Mouse (Mus musculus): ENCODE measurements around the gene Rtn4. TPM values are rescaled to one million over a fixed set of nuclear protein-coding genes. Genes with fewer than 3 reads are reported as not detected.
A peak's percentile ranks its signal among the peaks of the same experiment; 100 is the strongest.
"Not testable (repeated sequence)": the region's sequence is repeated elsewhere in the genome, so short reads cannot be mapped to it uniquely, and the experiment has no call there.

Rtn4 gene
- total RNA-seq (2015; ENCODE audit: low replicate concordance) (21.1 and 25.0 TPM in 2 replicates), total RNA-seq (2017; ENCODE audit: low replicate concordance) (27.6 and 37.3 TPM in 2 replicates)

GRCm38 (mm10) chr11:29692683-29693272 is at the start of gene Rtn4:
Gene Rtn4 (plus strand): TSS chr11:29692947.
- ATAC-seq (replicated peaks; ENCODE audit: low FRiP score, poor library complexity, severe bottlenecking), result peak; percentile 96

DNA sequence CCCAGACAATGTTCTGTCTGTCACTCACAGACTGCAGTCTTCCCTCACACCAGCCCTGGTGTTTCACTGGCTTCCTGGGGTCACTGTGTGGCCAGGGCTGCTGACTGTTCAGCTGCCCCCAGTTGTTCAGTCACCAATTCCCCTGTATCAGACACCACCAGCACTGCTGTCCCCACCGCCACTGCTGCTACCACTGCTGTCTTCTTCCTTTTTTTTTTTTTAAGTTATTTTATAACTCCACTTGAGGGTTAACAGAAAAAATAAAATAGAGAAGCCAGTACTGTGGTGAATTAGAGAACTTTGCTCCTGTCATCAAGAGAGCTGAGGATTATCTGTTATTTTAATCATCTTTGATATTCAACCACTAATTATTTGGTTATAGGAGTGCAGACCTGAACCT is 48.3 kb upstream of the Rtn4 start:
- ATAC-seq (replicated peaks; ENCODE audit: low FRiP score, poor library complexity, severe bottlenecking), result no peak

- ATAC-seq (replicated peaks; ENCODE audit: low FRiP score, poor library complexity, severe bottlenecking), result peak; percentile 85
Measured at GRCm38 (mm10) chr11:29645411-29646066, 47.2 kb upstream of the Rtn4 start.

DNA sequence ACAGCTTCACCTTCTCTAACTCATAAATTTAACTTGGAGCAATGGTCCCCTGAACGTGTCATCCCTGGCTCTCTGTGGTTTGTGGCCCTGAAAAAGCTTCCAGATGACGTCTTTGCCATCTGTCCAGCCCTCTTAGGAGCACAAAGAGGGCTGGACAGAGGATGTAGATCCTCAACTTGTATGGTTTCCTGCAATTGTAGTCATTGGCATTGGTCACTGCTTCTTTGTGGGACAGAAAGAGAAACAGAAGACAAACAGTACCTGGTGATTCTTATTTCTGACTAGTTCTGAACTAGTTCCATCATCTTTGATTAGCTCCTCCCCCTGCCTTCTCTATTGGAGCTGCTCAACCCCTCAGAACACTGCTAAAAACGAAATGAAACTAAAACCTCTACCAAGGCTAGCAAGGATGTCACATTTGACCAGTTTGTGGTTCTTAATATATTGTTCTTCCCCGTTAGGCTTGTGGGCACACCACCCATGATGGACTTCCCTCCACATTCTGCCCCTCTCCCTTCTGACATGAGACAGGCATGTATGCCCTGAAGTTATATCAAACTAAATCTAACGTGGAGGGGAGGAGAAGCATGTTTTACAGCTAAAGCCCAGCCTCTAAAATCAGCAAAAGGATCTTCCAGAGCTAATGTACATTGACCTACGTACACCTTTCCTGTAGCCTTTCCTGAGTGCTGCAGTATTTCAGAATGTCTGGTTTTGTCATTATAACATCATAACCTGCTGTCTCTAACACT is 45.0 kb upstream of the Rtn4 start:
- peak; percentile 83 for ATAC-seq (replicated peaks; ENCODE audit: low FRiP score, poor library complexity, severe bottlenecking)

GRCm38 (mm10) chr11:29655381-29655780 is 37.4 kb upstream of the Rtn4 start:
- ATAC-seq (replicated peaks; ENCODE audit: low FRiP score, poor library complexity, severe bottlenecking), result not testable (repeated sequence)

- peak; percentile 64; the same call in 1 of the 2 replicates for ATAC-seq (replicated peaks; ENCODE audit: low FRiP score, poor library complexity, severe bottlenecking)
Measured at GRCm38 (mm10) chr11:29660740-29661139, 32.0 kb upstream of the Rtn4 start.

- ATAC-seq (replicated peaks; ENCODE audit: low FRiP score, poor library complexity, severe bottlenecking), result no peak
Measured at GRCm38 (mm10) chr11:29667634-29668033, 25.1 kb upstream of the Rtn4 start.

- ATAC-seq (replicated peaks; ENCODE audit: low FRiP score, poor library complexity, severe bottlenecking), result no peak
Measured at GRCm38 (mm10) chr11:29669706-29670105, 23.0 kb upstream of the Rtn4 start.

DNA sequence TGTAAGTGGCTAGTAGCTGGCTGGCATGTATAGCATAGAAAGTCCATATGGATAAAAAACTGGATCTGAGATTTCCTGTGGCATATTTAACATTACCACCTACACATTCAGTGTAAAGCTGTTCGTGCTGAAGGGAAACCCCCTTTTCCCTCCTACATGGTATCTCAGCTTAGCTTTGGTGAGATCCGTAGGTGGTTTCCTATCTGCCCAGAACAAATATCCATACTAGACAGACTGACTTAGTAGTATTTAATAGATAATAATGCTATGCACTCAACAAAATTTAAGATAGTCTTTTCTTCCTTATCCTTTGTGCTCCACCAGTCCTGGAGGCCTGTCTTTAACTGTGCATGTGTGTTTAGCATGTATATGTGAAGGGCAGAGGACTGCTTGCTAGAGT is 19.4 kb upstream of the Rtn4 start:
- no peak for ATAC-seq (replicated peaks; ENCODE audit: low FRiP score, poor library complexity, severe bottlenecking)

DNA sequence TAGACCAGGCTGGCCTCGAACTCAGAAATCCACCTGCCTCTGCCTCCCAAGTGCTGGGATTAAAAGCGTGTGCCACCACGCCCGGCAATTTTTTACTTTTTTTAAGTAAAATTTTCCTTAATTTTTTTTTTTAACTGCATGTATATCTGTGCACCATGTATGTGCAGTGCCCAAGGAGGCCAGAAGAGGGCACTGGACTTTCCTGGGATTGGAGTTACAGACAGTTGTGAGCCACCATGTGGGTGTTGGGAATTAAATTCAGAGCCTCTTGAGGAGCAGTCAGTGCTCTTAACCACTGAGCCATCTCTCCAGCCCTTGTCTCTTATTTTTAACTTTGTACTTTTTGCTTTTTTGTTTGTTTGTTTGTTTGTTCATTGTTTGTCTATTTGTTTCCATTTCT is 16.0 kb upstream of the Rtn4 start:
- no peak for ATAC-seq (replicated peaks; ENCODE audit: low FRiP score, poor library complexity, severe bottlenecking)

DNA sequence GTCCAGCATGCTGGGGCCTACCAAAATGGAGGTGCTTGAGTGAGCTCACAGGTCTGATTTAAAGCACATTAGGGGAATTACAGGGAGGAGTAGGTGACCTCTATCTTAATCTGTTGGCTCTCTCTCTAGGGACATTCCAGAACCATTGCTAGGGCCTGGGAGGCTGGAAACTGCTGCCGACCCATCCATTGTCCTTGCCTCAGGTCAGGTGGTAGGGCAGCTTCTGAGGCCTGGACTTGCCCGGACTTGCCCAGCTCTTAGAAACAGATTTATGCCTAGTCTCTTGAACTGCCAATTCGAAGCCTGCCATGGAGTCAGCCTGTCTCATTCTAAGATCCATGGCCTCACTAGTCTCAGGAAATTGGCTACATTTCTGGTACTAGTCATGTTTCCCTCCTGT is 12.8 kb upstream of the Rtn4 start:
- ATAC-seq (replicated peaks; ENCODE audit: low FRiP score, poor library complexity, severe bottlenecking), result no peak

DNA sequence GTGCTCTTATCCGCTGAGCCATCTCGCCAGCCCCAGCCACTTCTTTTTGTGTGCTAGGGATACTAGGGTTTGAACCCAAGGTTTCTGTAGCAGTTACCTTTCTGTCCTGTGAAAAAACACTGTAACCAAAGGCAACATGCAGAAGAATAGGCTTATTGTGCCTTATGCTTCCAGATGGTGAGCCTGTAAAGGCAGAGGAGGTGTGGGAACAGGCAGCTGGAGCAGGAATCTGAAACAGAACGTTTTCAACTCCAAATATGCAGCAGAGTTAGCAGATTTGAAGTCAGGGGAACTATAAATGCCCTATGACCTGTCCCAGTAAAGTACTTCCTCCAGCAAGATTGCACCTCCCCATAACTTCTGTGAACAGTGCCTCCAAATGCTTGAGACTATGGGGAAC is 12.0 kb upstream of the Rtn4 start:
- ATAC-seq (replicated peaks; ENCODE audit: low FRiP score, poor library complexity, severe bottlenecking), result no peak

DNA sequence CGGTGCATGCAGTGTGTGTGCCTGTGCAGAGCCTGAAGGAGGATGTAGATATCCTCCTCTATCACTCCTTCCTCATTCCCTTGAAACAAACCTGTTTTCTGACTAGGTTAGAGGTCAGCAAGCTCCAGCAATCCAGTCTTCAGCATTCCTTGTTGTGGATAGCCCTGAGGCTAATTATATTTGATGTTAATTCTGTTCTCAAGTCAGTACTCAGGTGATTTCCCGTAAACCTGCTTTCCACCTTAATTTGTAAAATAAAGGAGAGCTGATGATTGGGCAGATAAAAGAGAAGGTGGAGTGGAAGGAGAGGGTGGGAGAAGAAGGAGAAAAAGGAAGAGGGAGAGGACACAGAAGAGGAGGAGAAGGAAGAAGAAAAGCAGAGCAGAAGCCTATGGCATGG is 8.5 kb upstream of the Rtn4 start:
- no peak for ATAC-seq (replicated peaks; ENCODE audit: low FRiP score, poor library complexity, severe bottlenecking)

- ATAC-seq (replicated peaks; ENCODE audit: low FRiP score, poor library complexity, severe bottlenecking), result no peak
Measured at GRCm38 (mm10) chr11:29686176-29686575, 6.6 kb upstream of the Rtn4 start.

- ATAC-seq (replicated peaks; ENCODE audit: low FRiP score, poor library complexity, severe bottlenecking), result no peak
Measured at GRCm38 (mm10) chr11:29691556-29691955, 1.2 kb upstream of the Rtn4 start.

- ATAC-seq (replicated peaks; ENCODE audit: low FRiP score, poor library complexity, severe bottlenecking), result no peak
Measured at GRCm38 (mm10) chr11:29692111-29692682, 550 bp upstream of the Rtn4 start.

GRCm38 (mm10) chr11:29693576-29694410 is 1.0 kb downstream of the Rtn4 start:
- ATAC-seq (replicated peaks; ENCODE audit: low FRiP score, poor library complexity, severe bottlenecking), result peak; percentile 74

DNA sequence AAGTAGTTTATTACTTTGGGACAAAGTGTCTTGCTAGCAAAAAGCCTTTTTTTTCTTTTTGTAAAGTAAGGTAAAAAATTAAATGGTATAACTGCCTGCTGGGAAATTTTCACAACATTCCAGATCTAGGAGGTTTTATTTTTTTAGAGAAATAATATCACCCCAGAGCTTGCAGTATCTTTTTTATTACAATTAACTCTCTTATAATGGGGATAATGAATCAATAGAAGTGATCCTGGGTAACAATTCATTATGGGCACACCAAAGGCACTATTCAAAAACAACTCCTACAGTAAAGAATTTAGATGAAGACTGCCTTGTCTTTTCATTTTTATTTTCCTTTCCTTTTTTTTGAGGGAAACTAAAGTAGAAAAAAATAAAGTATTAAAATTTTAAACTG is 2.0 kb downstream of the Rtn4 start:
- ATAC-seq (replicated peaks; ENCODE audit: low FRiP score, poor library complexity, severe bottlenecking), result no peak

DNA sequence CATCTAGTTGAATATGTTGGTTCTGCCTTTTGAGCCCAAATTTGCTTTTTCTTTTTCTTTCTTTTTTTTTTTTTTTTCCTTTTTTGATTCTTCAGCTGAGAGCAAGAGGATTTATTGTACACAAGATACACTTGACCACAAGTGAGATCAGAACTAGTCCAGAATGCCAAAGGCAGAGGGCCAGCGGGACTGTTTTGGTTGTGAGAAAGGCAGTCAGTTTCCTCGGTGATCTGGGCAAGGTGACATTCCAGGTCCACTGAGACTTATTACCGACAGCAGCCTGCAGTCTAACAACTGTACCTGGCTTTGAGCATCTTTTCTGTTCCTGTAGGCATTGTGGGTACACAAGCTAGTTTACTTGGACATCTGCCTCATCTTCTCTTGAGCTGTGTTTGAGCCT is 10.0 kb downstream of the Rtn4 start:
- no peak for ATAC-seq (replicated peaks; ENCODE audit: low FRiP score, poor library complexity, severe bottlenecking)

GRCm38 (mm10) chr11:29705263-29705662 is 12.5 kb downstream of the Rtn4 start:
- ATAC-seq (replicated peaks; ENCODE audit: low FRiP score, poor library complexity, severe bottlenecking), result no peak

All from erythroblast, adult 5-6 weeks (primary cell).